Mouse (Mus musculus) bone marrow, adult 2 months (tissue): ENCODE measurements around the gene Carm1. TPM values are rescaled to one million over a fixed set of nuclear protein-coding genes. Genes with fewer than 3 reads are reported as not detected.
A peak's percentile ranks its signal among the peaks of the same experiment; 100 is the strongest.

Source experiments
- H3K27ac ChIP-seq: fragments of 200-500 bp; 2 replicates; pipeline ENCODE4 v1.5.1; 2012; ENCODE audit warnings: low read depth, mild to moderate bottlenecking, control low read depth, inconsistent platforms, low read length; ENCODE audit not compliant: control insufficient read depth, poor library complexity, insufficient read depth
- H3K4me1 ChIP-seq: fragments of 200-500 bp; 2 replicates; pipeline ENCODE4 v1.6.1; 2011; ENCODE audit warnings: low read length; ENCODE audit not compliant: control insufficient read depth, insufficient read depth
- H3K4me3 ChIP-seq: fragments of 200-500 bp; replicated peaks from 2 replicates; pipeline ENCODE3; 2011; ENCODE audit warnings: mild to moderate bottlenecking, low read depth, low read length, control low read depth; ENCODE audit not compliant: control insufficient read depth
- CTCF ChIP-seq: fragments of 200-500 bp; IDR thresholded peaks from 2 replicates; pipeline ENCODE4 v1.5.1; 2011; ENCODE audit warnings: low read length, control low read depth; ENCODE audit not compliant: control insufficient read depth, insufficient read depth
- POLR2A ChIP-seq: fragments of 200-500 bp; IDR thresholded peaks from 2 replicates; pipeline ENCODE4 v1.6.1; 2011; ENCODE audit warnings: low read depth, mild to moderate bottlenecking, control low read depth, low read length, borderline replicate concordance; ENCODE audit not compliant: control insufficient read depth
- WGBS: fragments of 180-500 bp; shearing (Covaris S2); methylation state at CpG from one replicate; pipeline ENCODE4 v1.1.7; 2018; 5-methylcytosine and 5-hydroxymethylcytosine counted together
- polyA plus RNA-seq: library from polyadenylated mRNA; stranded (reverse); fragments of >200 nt; gene quantifications from 2 replicates; pipeline ENCODE4 v1.2.4, GENCODE M21; 2011; ENCODE audit warnings: low replicate concordance; ENCODE audit not compliant: missing spikeins, insufficient read depth, insufficient read length

Carm1 gene
- polyA plus RNA-seq, 1 experiment: 37.6 TPM

DNA sequence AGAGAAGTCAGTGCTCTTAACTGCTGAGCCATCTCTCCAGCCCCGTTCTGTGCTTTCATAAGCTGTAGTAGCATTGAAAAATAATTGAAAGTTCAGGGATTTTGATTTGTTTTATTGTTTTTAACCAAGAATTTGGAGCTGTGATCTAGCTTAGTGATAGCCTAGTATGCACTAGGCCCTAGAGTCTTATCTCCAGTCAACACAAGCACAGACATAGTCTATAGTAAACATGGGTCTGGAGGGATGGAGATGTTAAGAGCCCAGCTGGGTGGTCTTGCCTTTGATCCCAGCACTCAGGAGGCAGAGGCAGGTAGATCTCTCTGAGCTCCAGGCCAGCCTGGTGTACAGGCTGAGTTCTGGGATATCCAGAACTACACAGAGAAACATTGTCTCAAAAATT, 76.0 kb downstream of the Carm1 start:
- no peak for TF ChIP-seq CTCF
- 78% methylated on average over 1 of the region's 1 CpGs for WGBS
- H3K4me1 ChIP-seq: peaks cover 6% of the 10 kb centered on the region; the same call in 1 of the 2 replicates
- no peak overlapping the region for H3K27ac ChIP-seq
- no peak overlapping the region for H3K4me3 ChIP-seq

DNA sequence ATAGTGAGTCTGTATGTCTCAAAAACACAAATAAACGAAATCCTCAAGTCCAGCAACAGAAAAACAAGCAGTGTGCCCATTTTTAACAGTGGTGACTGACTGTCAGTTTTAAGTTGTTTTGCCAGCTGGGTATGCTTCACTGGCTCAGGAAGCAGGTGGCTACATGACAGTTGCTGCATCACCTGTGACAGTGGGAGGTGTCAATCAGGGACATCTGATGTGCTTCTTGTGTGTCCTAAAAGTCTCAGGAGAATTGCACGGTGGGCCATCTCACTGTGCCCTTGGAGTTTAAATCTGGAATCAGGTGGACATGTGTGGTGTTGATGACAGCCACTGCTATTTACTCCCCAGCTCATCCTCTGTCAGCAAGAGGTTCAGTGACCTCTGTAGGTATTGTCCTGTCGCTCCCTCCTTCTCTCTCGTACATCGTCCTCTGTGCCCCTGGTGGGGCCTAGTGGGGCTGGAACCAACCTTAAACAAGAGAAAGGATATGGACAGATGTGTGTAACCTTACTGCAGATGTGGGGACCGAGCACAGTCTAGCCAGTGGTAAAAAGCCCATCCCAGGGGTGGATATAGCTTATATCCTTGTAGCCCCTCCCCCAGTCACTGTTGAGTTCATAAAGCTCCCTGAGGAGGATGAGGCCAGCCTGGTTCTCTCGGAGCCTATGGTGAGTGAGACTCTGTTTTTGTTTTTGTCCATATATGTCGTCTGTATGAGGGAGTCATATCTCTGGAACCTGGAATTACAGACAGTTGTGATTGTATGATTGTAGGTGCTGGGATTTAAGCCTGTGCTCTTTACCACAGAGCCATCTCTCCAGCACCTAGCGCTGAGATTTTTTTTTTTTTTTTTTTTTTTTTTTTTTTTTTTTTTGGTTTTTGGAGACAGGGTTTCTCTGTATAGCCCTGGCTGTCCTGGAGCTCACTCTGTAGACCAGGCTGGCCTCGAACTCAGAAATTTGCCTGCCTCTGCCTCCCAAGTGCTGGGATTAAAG, 78.9 kb downstream of the Carm1 start:
- 74% methylated on average over 10 of the region's 10 CpGs for WGBS
- Histone ChIP-seq H3K27ac (peak overlapping the region; percentile 89), H3K4me1 (peaks cover 2% of the 10 kb centered on the region; the same call in 1 of the 2 replicates), H3K4me3 (peak overlapping the region; percentile 19)
- TF ChIP-seq POLR2A (no peak), CTCF (no peak)

- H3K4me3 ChIP-seq: no peak overlapping the region
- H3K27ac ChIP-seq: no peak overlapping the region; the same call in 1 of the 2 replicates
- no peak for TF ChIP-seq POLR2A
- TF ChIP-seq CTCF: peak; percentile 24; the same call in 1 of the 2 replicates
- peaks cover 2% of the 10 kb centered on the region; the same call in 1 of the 2 replicates for H3K4me1 ChIP-seq
Observed at GRCm38 (mm10) chr9:21626571-21626970, 79.9 kb downstream of the Carm1 start.

- Histone ChIP-seq H3K27ac (peak overlapping the region; percentile 59; the same call in 1 of the 2 replicates), H3K4me1 (peaks cover 2% of the 10 kb centered on the region; the same call in 1 of the 2 replicates), H3K4me3 (peak overlapping the region; percentile 32)
- 58% methylated on average over 5 of the region's 5 CpGs for WGBS
- no peak; the same call in 1 of the 2 replicates for TF ChIP-seq POLR2A
- no peak for TF ChIP-seq CTCF
Observed at GRCm38 (mm10) chr9:21627145-21627795, 80.6 kb downstream of the Carm1 start.

DNA sequence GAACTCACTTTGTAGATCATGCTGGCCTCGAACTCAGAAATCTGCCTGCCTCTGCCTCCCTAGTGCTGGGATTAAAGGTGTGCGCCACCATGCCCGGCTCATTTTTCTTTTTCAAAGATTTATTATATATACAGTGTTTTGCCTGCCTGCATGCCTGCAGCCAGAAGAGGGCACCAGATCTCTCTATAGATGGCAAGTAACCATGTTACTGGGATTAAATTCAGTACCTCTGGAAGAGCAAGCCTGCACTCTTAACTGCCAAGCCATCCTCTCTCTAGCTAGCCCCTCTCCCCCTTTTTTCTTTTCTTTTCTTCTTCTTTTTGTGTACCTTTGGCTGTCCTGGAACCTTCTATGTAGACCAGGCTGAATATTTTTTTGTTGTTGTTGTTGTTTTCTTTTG, 84.0 kb downstream of the Carm1 start:
- H3K4me1 ChIP-seq: no peaks in the 10 kb centered on the region; the same call in 1 of the 2 replicates
- TF ChIP-seq CTCF: peak; percentile 47
- TF ChIP-seq POLR2A: no peak
- WGBS: 64% methylated on average over 3 of the region's 3 CpGs

DNA sequence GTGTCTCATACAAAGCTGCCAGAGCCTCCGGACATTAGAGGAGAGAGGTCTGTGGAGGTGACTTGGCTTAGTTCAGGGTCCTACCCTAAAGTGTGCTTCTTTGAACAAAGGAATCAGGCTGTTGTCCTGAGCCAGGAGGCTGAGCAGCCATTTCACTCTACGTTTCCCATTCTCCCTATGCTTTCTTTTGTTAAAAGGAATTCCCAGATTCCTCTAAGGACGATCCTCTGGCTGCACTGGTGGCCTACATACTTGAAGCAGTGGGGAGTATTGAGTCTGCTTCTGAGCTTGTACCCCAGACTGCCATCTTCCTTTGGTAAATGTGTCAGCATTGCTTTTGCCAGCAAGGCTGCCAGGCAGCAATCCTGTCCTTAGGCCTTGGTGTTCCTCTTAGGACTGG, 86.4 kb downstream of the Carm1 start:
- Histone ChIP-seq H3K4me1 (no peaks in the 10 kb centered on the region), H3K27ac (no peak overlapping the region), H3K4me3 (no peak overlapping the region)
- WGBS: 88% methylated on average over 3 of the region's 3 CpGs
- TF ChIP-seq POLR2A (no peak), CTCF (no peak)

More for the DNA sequence above, 84.0 kb downstream of the Carm1 start:
- Histone ChIP-seq H3K27ac (no peak overlapping the region), H3K4me3 (no peak overlapping the region)

- H3K27ac ChIP-seq: no peak overlapping the region
- no peak overlapping the region for H3K4me3 ChIP-seq
- TF ChIP-seq CTCF (no peak), POLR2A (no peak)
- H3K4me1 ChIP-seq: no peaks in the 10 kb centered on the region
- WGBS: 75% methylated on average over 7 of the region's 7 CpGs
Observed at GRCm38 (mm10) chr9:21635639-21636038, 88.9 kb downstream of the Carm1 start.

- 92% methylated on average over 11 of the region's 11 CpGs for WGBS
Observed at GRCm38 (mm10) chr9:21639031-21639430, 92.3 kb downstream of the Carm1 start.

More at GRCm38 (mm10) chr9:21639031-21639430, 92.3 kb downstream of the Carm1 start:
- no peaks in the 10 kb centered on the region for H3K4me1 ChIP-seq
- H3K4me3 ChIP-seq: no peak overlapping the region
- no peak overlapping the region for H3K27ac ChIP-seq
- TF ChIP-seq CTCF (no peak), POLR2A (no peak)

Other genes starting within 250 kb of the Carm1 start
- 1.8 TPM in 1 of 2 replicates, not detected in the other for gene Ap1m2, start 234.6 kb upstream of the Carm1 start, polyA plus RNA-seq
- gene Slc44a2, start 226.2 kb upstream of the Carm1 start, polyA plus RNA-seq: 57.3 and 106 TPM in 2 replicates
- 24.2 and 40.1 TPM in 2 replicates for gene Ilf3, start 179.0 kb upstream of the Carm1 start, polyA plus RNA-seq
- 24.8 and 56.3 TPM in 2 replicates for gene Qtrt1, start 135.1 kb upstream of the Carm1 start, polyA plus RNA-seq
- gene Dnm2, start 122.0 kb upstream of the Carm1 start, polyA plus RNA-seq: 86.9 and 130 TPM in 2 replicates
- gene Tmed1, start 36.6 kb upstream of the Carm1 start, polyA plus RNA-seq: 6.7 and 7.6 TPM in 2 replicates
- 53.1 and 110 TPM in 2 replicates for gene AB124611, start 20.7 kb upstream of the Carm1 start, polyA plus RNA-seq
- 10.4 and 11.6 TPM in 2 replicates for gene Timm29, start 45.8 kb downstream of the Carm1 start, polyA plus RNA-seq
- 4.8 and 5.0 TPM in 2 replicates for gene Yipf2, start 45.9 kb downstream of the Carm1 start, polyA plus RNA-seq
- 45.4 and 66.3 TPM in 2 replicates for gene Smarca4, start 69.3 kb downstream of the Carm1 start, polyA plus RNA-seq
- gene Ldlr, start 176.6 kb downstream of the Carm1 start, polyA plus RNA-seq: 8.1 and 14.5 TPM in 2 replicates
- gene Spc24, start 213.4 kb downstream of the Carm1 start, polyA plus RNA-seq: 40.1 and 46.6 TPM in 2 replicates